Mouse (Mus musculus) kidney, adult 11 months (tissue): ENCODE data around the gene Dgkz.
A peak's percentile ranks its signal among the peaks of the same experiment; 100 is the strongest.

Source experiments
- DNase-seq: peaks from one replicate; pipeline ENCODE4 v3.0.0; 2022

Dgkz gene

DNA sequence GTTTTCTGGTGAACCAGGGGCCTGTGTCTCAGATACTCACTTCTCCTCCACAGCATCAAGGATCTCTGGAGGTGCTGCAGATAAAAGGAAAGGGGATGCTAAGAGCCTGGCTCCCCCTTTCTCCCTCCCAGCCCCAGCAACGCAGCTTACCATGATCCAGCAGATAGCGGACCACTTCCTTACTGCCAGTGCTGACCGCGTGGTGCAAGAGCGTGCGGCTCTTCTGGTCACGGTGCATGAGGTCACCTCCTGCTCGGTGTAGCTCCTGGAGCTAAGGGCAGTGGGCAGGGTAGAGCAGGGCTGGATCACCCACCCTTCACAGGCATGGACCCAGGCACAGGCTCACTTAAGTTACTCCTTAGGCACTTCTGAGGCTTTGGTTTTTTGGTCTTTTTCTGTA, 41.6 kb downstream of the Dgkz start:
- no peak for DNase-seq

DNA sequence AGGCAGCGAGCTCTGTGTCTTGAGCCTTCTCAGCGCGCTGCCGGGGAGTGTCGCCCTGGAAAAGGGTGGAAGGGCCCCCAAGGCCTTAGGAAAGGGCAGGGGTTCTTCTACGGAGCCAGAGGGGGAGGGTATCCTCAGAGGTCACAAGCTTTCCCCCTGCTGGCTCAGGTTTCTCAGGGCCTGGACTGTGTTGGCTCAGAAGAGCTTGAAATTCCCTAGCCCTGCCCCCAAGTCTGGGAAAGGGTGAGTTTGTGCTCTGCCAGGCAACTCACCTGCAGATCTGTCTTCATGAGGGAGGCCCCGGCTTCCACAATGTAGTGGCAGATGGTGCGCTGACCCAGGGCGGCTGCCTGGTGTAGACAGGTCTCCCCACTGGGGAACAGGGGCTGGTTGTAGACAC, 42.2 kb downstream of the Dgkz start:
- peak; percentile 12 for DNase-seq

DNA sequence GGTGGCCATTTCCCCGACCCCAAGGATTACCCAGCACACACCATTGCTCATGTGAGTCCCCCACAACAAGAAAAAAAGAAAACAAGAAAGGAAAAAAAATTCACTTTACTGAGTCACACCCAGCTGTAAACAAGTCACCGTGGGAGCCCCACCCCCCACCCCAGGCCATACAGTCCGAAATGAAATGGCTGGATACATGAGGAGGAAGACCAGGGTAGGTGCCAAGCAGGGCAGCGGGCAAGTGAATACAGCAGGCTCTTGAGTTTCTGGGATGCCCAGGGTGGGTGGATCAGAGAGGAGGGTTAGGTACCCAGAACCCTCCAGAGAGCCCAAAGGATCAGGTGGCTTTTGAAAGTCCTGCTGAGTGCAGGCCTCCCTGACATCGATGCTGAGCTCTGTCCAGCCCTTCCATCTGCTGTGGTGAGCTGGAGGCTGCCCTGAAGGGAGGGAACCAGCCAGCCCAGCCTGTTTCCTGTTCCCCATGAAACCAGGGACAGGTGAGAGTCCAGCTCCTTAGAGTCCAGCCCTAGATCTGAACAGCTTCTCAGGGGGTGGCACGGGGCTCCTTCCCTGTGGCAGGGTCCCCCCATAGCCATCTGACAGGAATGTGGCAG, 42.8 kb downstream of the Dgkz start:
- DNase-seq, result no peak

DNA sequence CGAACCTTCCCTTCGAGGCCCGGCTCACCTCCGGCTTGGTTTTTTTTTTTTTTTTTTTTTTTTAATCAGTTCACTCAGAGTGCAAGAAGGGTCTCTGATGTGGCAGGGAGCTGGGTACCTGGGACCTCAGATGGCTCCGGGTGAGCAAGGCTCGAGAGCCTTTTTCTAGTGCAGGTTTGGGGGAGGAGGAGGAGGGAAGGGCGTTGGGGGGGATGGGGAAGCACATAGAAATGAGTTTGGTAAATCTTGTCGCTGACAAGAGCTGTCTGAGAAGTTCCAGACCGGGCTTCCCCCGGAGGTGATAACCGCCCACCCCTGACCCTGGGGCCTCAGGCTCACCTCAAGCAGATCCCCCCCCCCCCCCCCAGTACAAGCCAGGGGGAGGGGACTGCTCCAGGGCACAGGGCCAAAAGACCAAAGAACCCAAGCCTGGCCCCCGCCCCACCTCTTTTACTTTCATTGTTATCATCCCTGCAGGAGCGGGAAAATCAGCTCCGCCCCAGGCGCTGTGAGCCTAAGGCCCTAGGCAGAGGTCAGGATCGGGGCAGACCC, 43.4 kb downstream of the Dgkz start, which contains the start of gene Mdk:
Gene Mdk, minus strand, starts transcription at position 138 of the 552 bp plus-strand sequence.
- no peak for DNase-seq

DNA sequence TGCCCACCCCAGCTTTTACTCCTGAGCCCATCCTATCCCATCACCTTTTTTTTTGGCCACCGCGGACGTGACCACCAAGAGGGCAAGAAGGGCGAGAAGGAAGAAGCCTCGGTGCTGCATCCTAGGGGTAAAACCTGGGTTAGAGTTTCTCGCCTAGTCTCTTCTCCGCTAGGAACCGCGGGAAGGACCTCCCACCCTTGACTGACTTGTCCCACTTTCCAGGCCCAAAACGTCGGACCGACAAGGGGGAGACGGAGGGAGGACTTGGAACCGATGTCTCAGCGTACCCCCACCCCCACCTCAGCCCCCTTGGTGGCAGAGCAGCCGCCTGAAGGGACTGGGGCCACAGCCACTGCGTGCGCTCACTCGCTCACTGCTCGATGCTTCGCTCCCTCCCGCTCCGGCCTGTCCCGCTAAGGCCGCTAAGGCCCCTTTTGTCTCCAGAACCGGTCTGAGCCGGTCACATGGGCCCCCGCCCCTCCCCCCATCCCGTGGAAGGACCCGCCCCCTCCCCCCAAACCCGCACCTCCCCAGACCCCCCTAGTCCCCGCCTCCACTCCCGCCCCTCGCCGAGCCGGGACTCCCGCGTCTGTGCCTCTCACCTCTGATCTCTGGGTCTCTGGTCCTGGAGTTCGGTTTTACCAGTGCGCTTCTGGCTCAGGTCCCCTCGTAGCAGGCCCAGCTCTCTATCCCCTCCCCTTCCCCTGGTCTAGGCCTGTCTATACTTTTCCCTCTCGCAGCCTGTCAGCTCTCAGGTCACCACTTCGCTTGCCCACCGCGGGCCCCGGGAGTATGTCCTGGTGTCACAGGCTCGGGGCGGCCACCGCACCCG, 44.1 kb downstream of the Dgkz start:
- DNase-seq, result peak; percentile 11

DNA sequence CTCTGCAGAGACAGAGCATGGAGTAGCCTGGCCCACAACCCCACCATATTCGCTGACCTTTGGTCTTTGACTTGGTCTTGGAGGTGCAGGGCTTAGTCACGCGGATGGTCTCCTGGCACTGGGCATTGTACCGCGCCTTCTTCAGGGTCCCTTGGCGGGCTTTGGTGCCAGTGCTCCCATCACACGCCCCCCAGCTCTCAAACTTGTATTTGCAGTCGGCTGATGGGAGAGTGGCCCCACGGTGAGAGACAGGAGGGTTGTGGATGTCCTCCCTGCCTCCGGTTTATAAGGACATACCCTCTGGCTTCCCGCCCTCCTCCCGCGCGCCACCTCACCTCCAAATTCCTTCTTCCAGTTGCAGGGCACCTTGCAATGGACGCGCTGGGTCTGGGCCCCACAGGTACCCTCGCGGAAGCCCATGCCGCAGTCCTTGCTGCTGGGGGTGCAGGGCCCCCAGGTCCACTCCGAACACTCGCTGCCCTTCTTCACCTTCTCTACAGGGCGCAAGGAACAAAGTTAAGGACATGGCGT, 44.8 kb downstream of the Dgkz start:
- DNase-seq, result peak; percentile 59

DNA sequence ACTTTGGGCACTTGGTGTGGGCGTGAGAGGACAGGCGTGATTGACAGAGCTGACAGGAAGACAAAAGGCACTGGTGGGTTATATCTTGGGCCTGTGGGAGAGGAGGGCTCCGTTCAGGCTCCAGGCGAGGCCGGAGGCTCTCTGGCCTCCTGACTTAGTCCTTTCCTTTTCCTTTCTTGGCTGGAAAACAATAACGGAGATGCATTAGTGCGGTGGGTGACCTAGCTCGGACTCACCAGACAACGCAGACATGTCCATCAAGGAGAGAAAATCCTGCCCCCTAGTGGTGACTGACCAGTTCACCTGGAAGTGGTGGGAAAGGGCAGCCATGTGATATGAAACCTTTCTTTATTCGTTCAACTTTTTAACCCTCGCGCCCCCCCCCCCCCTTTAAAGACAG, 45.7 kb downstream of the Dgkz start:
- peak; percentile 35 for DNase-seq

DNA sequence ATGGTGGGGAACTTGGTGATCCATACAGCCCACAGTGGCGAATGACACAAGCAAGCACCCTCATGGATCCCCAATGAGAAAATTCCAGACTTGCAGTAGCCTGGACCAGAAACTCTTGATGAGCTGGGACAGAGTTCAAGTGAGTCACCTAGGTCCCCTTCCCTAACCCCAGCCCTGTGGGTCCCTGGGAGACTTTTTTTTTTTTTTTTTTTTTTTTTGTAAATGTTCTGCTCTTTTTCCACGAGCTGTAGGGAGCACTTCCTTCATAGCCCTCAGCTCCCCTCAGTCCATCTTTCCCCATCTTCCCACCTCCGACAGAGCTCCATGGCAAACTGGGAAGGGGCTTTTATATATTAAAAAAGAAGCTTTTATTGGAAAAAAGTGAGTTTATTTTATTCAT, 46.2 kb downstream of the Dgkz start:
- no peak for DNase-seq

DNA sequence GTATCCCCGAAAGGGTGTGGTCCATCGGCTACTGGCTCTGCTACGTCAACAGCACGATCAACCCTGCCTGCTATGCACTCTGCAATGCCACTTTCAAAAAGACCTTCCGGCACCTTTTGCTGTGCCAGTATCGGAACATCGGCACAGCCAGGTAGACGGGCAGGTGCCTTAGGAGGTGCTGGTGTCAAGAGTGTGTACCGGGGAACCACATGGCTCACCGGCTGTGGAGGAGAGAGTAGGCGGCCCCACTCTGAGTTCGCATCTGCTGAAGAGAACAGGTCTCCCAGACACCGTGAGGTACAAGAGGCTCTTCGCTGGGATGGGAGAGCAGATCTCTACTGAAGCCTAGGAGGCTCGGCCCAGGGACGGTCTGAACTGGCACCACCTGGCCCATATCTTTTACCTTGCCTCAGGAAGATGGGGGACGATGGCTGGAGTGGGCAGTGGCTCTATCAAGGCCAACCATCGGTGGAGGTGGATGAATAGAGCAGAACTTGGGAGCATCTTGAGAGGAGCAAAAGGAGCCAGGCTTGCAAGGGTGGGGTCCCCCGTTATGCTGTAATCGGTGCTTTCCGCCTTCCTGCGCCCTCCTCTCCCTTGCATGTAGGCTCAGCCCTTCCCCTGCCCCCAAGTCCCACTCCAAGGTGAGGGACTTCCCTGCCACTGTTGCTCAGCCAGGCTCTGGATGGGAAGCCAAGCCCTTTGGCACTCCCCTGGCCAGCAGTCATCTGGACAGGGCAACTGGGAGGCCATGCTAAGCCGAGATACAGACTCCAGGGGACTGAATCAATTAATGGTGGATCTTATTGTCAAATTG, 46.9 kb downstream of the Dgkz start:
- no peak for DNase-seq

DNA sequence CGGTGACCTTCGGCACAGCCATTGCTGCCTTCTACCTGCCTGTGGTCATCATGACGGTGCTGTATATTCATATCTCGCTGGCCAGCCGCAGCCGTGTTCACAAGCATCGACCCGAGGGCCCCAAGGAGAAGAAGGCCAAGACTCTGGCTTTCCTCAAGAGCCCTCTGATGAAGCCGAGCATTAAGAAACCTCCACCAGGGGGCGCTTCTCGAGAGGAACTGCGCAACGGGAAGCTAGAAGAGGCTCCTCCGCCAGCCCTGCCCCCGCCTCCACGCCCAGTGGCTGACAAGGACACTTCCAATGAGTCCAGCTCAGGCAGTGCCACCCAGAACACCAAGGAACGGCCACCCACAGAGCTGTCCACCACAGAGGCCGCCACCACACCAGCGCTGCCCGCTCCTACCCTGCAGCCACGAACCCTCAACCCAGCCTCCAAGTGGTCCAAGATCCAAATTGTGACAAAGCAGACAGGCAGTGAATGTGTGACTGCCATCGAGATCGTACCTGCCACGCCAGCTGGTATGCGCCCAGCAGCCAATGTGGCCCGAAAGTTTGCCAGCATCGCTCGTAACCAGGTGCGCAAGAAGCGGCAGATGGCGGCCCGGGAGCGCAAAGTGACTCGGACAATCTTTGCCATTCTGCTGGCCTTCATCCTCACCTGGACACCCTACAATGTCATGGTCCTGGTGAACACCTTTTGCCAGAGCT, 47.7 kb downstream of the Dgkz start:
- DNase-seq, result peak; percentile 59

DNA sequence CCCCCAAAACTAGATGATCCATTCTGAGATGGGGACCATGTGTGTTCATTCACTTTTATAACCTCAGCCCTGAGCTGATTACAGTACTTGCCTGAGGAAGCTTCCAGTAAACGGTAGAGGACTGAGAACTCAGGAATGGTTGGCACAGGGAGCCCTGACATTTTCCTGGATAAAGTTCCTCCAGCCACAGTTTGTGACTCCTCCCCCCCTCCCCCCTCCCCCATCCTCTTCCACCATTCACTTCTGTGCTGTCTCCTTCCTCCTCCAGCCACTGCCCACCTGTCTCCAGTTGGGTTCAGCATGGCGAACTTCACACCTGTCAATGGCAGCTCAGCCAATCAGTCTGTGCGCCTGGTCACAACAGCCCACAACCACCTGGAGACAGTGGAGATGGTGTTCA, 48.7 kb downstream of the Dgkz start, which contains the start of gene Chrm4:
Gene Chrm4, plus strand, starts transcription at position 301 of the 400 bp plus-strand sequence.
- no peak for DNase-seq

DNA sequence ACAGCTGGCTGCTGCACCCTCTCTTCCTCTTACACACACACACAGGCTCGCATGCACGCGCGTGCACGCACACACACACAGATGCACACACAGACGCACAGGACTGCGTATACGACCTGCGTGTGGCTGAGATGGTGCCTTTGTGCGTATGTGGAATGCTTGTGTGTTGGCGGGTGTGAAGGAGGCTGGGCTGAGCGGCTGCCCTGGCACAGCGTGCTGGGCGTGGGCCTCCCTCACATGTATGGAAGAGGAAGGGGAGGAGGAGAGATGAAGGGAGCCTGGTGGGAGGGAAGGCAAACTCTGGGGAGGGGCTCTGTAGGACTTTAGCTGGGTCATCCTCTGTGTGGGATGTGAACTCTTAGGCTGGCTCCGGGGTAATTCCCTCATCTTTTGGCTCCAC, 50.2 kb downstream of the Dgkz start:
- DNase-seq, result no peak

DNA sequence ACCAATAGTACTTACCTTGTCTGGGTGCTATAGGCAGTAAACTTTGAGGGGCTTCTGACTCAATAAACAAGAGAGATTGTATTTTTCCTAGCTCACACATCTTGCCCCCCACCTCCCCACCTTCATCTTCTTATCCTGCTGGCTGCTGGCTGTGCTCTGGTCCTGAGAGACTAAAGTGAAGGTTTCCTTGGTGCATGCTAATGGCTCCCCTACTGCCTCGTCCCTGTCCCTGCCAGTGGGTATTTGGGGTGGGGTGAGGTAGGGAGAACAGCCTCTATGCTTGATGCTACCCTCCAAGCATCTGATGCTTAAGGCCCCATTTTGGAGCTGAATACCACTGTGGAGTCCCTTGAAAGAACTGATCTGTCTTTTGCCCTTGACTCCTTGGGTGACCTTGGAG, 50.9 kb downstream of the Dgkz start:
- DNase-seq, result no peak

DNA sequence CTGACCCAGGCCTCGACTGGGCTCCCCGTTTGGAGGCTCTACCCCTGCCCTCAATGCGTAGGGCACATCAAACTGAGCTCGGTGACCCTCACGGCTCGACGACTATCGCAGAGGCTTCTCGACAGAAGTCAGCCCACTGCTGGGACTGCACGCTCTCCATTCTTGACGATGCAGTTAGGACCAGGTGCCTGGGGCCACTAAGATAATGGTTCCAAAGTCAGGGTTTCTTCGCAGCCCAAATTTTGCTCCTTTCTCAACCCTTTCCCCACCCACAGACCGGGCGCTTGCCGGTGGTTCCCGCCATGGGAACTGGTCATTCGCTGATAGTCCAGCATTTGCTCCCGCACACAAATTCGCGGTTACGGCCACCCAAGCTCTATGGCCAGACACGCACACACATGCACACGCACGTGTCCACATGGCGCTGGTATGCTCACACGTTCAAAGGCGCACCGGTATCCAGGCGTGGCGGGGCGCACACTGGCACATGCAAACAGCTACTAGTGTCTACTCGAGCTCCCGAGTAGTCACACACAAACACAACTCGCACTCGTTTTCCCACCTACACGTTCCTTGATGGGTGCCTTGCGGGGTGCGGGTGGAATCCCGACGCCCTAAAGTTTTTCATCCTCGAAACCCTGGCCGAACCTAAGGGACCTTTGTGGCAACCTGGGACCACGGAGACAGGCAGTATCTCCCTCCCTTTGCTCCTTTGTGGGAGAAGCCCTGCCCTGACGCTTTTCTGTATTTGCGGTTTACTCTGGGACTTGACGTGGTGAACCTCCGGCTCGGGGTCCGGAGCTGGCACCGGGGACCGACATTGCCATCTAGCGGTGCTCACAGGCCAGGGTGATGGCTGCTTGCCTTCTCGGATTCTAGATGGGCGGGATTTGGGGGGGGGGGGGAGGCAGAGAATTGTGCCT, 52.0 kb downstream of the Dgkz start:
- peak; percentile 38 for DNase-seq

DNA sequence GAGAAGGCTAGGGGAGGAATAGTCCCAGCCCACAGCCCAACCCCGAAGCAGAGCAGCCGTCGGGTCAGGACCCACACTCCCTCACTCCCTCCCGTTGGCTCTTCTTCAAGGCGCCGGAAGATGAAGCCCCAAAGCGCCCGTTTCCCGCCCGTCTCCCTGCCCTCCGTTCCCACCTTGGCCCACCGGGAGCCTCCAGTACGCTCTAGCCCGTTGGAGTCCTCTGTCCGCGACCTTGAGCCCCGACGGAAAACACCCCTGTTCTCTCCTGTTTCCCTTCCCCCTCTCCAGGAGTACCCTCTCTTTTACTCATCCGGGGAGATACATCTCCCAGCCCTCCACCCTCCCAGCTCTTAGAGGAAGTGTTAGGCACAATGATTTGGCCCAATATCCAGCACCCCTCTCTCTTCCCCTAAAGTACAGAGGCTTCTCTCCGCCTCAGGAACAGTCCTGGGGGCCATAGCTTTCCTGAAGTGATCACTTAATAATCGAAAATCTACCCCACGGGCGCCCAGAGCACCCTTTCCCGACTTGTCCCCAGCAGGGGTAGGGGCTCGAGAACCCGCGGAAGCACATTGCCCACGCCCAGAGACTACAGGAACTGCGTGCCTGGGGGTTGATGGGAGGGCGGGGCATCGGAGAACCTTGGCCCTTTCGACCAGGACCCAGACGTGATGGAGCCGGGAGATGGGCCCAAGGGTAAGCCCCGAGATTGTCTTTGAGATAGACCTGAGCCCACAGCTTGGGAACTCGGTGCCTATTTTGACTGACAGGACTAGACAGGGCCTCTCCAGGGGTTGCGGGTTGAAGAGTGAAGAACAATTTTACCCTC, 52.9 kb downstream of the Dgkz start:
- DNase-seq, result no peak

DNA sequence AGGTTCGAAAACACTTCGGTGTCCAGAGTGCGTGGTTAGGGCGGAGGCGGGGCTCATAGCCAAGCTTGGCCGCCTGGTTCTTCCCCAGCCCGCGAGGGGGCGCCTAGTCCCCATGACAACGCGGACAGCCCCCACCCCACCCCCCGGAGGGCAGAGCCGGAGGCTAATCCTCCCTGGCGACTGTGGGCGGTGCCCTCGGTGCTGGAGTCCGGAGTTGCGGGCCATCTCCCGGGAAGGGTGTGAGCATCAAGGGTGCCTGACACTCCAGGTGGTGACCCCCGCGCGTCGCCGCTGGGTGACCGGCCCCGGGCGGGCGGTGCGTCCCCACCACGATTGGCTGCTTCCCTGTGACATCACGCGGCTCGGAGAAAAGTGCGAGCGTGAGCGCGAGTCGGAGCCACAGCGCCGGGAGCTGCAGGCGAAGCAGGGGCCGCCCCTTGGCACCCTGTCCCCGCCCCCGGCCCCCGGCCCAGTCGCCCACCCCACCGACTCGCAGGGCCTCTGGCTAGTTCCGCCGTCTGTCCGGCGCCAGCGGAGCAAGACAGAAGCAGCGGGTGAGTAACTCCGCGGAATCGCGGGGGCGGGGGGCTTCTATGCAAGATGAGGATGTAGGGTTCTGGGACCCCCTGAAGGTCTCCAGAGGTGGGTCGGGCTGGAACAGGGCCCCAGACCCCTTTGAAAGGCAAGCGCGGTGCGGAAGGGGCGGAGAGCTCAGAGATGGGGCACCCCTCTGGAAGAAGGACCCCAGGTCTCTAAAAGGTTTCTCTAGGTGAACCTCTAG, 53.7 kb downstream of the Dgkz start:
- peak; percentile 36 for DNase-seq

DNA sequence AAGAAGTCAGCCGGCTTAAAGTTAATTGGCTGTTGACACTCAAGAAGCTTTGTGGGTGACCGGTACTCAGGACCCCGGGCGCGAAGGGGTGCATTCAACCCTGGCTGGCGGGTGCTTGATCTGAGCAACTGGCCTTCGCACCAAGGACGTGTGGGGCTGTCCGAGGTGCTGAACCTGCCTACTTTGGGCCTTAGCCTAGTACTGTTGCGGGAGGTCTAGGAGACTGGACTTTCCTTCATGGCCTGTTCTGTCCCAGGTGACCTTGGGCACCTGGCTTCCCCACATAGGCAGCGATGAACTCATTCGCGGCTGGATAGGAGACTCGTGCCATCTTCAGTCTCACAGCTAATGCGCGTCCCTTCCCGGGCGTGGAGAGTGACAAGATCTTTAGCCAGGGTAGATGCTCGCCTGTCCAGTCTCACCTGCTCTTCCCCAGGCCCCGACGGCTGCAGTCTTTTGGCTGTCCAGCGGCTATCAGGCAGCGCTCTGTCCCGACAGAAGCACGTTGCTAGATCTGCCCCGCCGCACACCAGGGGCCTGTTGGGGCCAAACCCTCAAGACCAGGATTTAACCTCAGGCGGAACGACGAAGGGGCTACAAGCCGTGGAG, 54.4 kb downstream of the Dgkz start:
- peak; percentile 73 for DNase-seq

DNA sequence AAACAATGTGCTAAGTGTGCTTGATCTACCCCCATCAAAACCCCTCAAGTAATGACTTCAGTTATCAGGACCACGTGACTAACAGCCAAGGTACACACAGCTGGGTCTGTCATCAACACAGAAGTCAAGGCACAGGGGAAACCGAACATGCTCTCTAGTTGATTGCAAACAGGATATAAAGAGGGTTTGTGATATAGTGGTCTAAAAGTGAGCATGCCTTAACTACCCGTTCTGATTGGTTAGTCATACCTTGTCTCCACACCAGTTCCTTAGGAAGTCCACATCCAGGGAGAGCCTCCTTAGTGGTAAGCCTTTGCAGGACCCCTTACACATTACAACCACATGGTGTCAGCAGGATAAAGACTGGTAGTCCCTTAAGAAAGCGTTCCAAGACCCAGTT, 55.5 kb downstream of the Dgkz start:
- DNase-seq, result no peak

DNA sequence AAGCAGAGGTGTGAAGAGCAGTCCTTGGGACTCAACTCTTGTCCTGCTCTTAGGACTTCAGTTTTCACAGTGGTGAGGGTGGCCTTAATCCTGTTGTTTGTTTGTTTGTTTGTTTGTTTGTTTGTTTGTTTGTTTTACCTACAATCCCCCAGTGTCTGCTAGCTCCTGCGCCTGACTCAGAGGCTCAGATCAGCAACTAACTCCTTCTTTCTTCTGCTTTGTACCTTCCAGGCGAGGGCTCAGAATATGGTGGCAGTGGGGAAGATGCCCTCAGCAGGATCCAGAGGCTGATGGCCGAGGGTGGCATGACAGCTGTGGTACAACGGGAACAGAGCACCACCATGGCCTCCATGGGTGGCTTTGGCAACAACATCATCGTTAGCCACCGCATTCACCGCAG, 58.6 kb downstream of the Dgkz start:
- DNase-seq, result no peak
